Mouse (Mus musculus) urinary bladder, adult 2 months (tissue): ENCODE results near the gene Gm13119. TPM values are rescaled to one million over a fixed set of nuclear protein-coding genes. Genes with fewer than 3 reads are reported as not detected.
A peak's percentile ranks its signal among the peaks of the same experiment; 100 is the strongest.
"Not testable (repeated sequence)": the region's sequence is repeated elsewhere in the genome, so short reads cannot be mapped to it uniquely, and the experiment has no call there.

Experiments
- DNase-seq: peaks from one replicate; pipeline ENCODE4 v3.0.0; 2022; ENCODE audit warnings: low spot score
- polyA plus RNA-seq: library from polyadenylated mRNA; depleted of rRNA; stranded (reverse); fragments of >200 nt; gene quantifications from 2 replicates; pipeline ENCODE4 v1.2.3, GENCODE M21; 2012; rRNA removed

The Gm13119 gene
- polyA plus RNA-seq, result not detected in 2 replicates

DNA sequence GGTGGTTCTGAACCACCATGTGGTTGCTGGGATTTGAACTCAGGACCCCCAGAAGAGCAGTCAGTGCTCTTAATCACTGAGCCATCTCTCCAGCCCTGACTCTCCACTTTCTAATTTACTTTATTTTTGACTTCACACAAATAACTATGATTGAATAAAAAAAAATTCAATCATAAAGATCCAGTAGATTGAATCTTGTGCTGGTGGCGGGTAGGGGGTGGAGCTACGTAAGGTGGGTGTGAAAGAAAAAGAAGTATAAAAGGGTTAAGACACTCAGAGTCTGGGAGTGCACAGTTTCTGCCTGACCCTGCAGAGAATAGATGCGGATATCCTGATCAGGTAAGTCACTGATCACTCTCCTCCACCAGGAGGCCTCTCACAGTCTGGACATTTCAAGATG is at the start of gene Gm13119:
Gene Gm13119 (plus strand): TSS at position 301 of the 400 bp plus-strand sequence.
- not testable (repeated sequence) for DNase-seq

DNA sequence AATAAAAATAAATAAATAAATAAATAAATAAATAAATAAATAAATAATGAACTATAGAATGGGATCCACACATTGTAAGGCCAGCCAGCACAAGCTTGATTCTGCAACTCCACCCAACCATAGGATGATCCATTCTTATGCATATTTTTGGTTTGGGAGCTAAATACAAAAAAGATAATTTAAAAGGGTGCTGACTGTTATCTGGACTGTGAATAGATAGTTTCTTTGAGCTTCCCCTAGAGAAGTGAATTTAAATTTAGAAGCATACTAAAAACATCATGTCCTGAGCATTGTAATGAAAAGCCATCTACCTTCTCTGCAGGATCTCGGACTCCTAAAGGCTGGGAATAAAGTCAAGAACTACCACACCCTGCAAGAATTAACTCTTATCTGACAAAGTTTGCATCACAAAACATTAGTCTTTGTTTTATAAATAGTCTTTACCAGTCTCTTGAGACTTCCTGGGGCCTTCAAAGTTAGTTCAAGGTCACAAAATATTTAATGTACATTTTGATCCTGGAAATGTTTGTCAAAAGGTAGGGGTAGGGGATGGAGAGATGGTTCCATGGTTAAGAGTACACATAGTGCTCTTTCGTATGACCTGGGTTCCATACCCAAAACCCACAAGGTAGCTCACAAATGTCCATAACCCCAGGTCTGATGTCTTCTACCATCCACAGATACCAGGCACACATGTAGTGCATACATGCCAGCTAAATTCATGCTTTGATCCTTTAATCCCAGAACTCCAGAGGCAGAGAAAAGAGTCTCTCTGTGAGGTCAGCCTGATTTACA is 44.9 kb upstream of the Gm13119 start:
- DNase-seq, result not testable (repeated sequence)

DNA sequence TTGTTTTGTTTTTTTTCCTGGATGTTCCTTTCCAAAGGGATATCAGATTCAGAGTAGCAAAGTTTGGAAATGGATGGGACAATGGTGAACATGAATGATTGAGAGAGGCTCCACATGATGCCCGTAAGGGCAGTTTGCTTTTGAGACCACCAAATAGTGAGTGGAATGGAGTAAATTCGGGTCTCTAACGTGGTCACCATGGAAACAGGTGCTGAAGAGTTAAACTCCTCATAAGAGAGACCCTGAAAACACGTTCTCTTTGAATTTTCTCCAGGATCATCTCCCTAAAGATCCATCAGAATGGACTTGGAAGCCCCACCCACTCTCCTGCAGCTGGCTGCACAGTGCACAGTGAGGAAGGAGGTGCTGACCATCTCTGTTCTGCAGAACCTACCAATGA is 27.8 kb upstream of the Gm13119 start, which contains the start of gene Gm13128:
Gene Gm13128 (plus strand): TSS at position 301 of the 400 bp plus-strand sequence.
- not testable (repeated sequence) for DNase-seq

GRCm38 (mm10) chr4:144335856-144336255 is 21.9 kb upstream of the Gm13119 start:
- not testable (repeated sequence) for DNase-seq

DNA sequence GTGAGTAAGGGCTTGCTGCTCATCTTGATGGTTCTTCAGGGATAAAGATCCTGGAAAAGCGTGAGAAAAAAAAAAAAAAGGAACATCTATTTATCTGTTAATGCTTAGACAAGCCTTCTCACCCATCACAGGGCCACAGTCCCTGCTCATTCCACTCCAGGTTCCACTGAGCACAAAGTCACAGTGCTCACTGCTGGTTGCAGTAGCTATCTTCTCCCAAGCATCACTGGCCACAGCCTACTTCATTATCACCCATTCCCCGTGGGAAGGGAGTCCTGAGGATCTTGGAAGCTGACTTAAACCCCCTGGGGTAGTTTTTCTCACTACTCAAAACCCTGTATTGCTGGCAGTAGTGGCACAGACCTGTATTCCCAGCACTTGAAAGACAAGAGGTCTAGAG is 20.2 kb downstream of the Gm13119 start, which contains the start of gene Pramef20:
Gene Pramef20 (minus strand): TSS at position 23 of the 400 bp plus-strand sequence.
- no peak for DNase-seq

- DNase-seq, result no peak
Observed at GRCm38 (mm10) chr4:144396316-144396715, 38.6 kb downstream of the Gm13119 start.

DNA sequence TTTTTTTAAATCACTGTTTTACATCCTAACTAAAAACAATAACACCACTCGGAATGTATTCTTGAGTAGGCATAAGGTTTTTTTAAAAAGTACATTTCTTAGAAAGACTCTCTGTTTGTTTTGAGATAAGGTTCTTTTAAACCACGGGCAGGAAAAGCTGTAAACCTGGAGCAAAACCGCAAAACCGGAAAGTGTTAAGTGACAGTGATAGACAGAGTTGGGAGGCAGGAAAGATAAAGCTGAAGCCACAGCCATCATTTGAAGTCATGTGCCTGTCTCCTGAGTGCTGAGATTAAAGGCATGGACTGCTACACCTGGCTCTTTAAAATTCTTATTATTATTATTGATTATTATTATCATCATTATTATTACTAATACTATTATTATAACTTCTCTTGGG is 45.0 kb downstream of the Gm13119 start:
- no peak for DNase-seq

DNA sequence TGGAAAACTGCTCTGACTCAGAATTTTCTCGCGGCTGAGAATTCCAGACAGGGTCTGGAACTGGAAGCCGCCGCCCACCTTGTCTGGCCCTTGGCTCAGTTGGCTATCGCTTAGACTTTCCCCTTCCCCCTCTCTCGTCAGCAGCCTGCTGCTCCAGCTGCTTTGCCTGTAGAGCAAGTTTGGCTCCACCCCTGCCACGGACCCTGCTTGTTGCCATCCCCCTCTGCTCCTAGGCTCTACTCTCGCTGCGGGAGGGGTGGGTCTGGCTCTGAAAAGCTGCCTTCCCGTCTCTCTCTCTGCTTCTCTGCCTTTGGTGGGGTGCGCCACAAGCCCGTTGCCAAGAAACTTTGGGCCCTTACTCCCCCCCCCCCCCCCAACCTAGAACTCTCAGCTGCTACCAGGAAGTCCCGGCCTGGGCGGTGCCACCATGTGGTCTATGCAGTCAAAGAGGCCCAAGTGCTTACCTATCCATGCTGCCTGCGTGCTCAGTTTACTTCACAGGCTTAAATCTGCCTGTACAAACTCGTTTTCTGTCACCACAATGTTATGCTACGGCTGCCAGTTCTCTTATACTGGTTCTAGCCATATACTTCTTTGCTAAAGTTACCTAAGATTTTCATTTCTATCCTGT is 46.8 kb downstream of the Gm13119 start:
- peak; percentile 25 for DNase-seq

- DNase-seq, result no peak
Observed at GRCm38 (mm10) chr4:144406261-144406660, 48.5 kb downstream of the Gm13119 start.

DNA sequence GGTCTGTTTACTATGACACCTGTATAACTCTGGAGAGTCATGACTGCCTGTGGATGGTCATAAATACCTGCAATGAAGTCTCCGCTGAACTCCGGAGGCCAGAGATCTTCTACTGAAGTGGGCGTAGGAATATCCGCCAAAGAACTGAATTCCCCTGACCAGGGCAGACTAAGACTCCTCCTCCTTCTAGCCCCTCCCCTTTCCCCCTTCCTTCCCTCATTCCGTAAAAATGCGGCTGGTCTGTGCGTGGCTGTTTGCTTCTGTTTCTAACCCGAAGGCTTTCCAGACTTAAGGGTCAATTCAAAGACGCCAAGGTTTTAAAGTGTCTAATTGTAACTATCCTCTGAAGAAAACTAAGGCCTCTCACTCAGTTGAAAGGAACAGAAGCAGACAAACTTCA is 50.5 kb downstream of the Gm13119 start, which contains the start of gene Pramef12:
Gene Pramef12 (minus strand): TSS at position 175 of the 400 bp plus-strand sequence.
- no peak for DNase-seq

Other genes with a start within 250 kb of the Gm13119 start
- gene Oog3, start 195.3 kb upstream of the Gm13119 start, polyA plus RNA-seq, result not detected in 2 replicates
- gene Oog2, start 167.2 kb upstream of the Gm13119 start, polyA plus RNA-seq, result not detected in 2 replicates
- gene C87977, start 144.6 kb upstream of the Gm13119 start, polyA plus RNA-seq, result not detected in 2 replicates
- gene Pramel5, start 77.5 kb upstream of the Gm13119 start, polyA plus RNA-seq, result not detected in 2 replicates
- not detected in 2 replicates for gene Gm13128, start 27.7 kb upstream of the Gm13119 start, polyA plus RNA-seq
- not detected in 2 replicates for gene Pramef20, start 20.0 kb downstream of the Gm13119 start, polyA plus RNA-seq
- gene Pramef12, start 50.5 kb downstream of the Gm13119 start, polyA plus RNA-seq, result 0.40 and 0.49 TPM in 2 replicates
- not detected in 2 replicates for gene 1700012P22Rik, start 80.8 kb downstream of the Gm13119 start, polyA plus RNA-seq
- gene Gm9944, start 95.4 kb downstream of the Gm13119 start, polyA plus RNA-seq, result not detected in 2 replicates
- not detected in 2 replicates for gene Aadacl3, start 105.8 kb downstream of the Gm13119 start, polyA plus RNA-seq
- not detected in 2 replicates for gene 9430007A20Rik, start 161.9 kb downstream of the Gm13119 start, polyA plus RNA-seq
- not detected in 2 replicates for gene Gm13124, start 207.2 kb downstream of the Gm13119 start, polyA plus RNA-seq